Comparison of ENCODE assay signal across 14 mouse cellular contexts in genomic region chr14:29937466-29937865, GRCm38 (mm10). TPM values are rescaled to one million over a fixed set of nuclear protein-coding genes. Genes with fewer than 3 reads are reported as not detected.
A peak's percentile ranks its signal among the peaks of the same experiment; 100 is the strongest.
DNase-seq lines count a peak whose midpoint lies in the region; ATAC-seq and TF ChIP-seq lines count a peak whose summit lies in the region.
"Had no signal": no experiment of that assay in that cellular context is flagged by ENCODE, and none has a peak within 500 bp of the region (broad histone marks: within the 10 kb centered on the region; RNA-seq: fewer than 3 reads in every experiment).

No protein-coding gene starts in this region.

- DNase-seq in adrenal gland, adult (ENCODE audit: inconsistent age in 2 of 2, low spot score in 1 of 2), result peak; percentile 14 to 59
- DNase-seq in adrenal gland, adult 2 months, result no peak
- DNase-seq in heart, adult 2 months, result no peak
- DNase-seq in heart, postnatal 36 days, result no peak
- peak; percentile 53 for DNase-seq in lung, embryonic 14.5 days
- no peak for DNase-seq in lung, postnatal 36 days
- peak; percentile 40 to 62 for DNase-seq in right cerebral cortex, postnatal 10 days (ENCODE audit: low spot score in 2 of 2)
- DNase-seq in spleen, postnatal 10 days (ENCODE audit: low spot score in 2 of 2), result no peak
- DNase-seq: cerebellum, adult 9-11 months had no signal

- no peak overlapping the region for H3K27ac ChIP-seq in heart, adult 2 months
- no peak overlapping the region for H3K27ac ChIP-seq in lung, embryonic 14.5 days (ENCODE audit: low read depth)
- H3K27ac ChIP-seq: forebrain, embryonic 10.5 days; heart, embryonic 10.5 days; liver, embryonic 14.5 days had no signal

- TF ChIP-seq CTCF in heart, adult 2 months (IDR thresholded peaks at IDR 0.05), result peak; percentile 33
- peak; percentile 15; the same call in 1 of the 2 replicates for TF ChIP-seq CTCF in lung, embryonic 14.5 days (IDR thresholded peaks at IDR 0.05; ENCODE audit: low read depth)

- H3K9ac ChIP-seq in heart, adult 2 months (ENCODE audit: low read depth, low read length), result no peak overlapping the region
- no peak overlapping the region for H3K9ac ChIP-seq in lung, embryonic 14.5 days
- H3K9ac ChIP-seq: liver, embryonic 14.5 days had no signal

- TF ChIP-seq EP300 in heart, adult 2 months (IDR thresholded peaks at IDR 0.05; ENCODE audit: insufficient read depth, low read depth, low read length), result no peak

- intact Hi-C loops in heart, adult 2 months (cut with DNase I), result no loop called here
- intact Hi-C loops in heart, postnatal 36 days (cut with DNase I), result loop anchor here (1.0 kb wide), 1 partner anchor 100 kb away; no protein-coding TSS in a partner anchor

- no peaks in the 10 kb centered on the region for H3K9me3 ChIP-seq in lung, embryonic 14.5 days (ENCODE audit: low read depth, low read length)
- H3K9me3 ChIP-seq: forebrain, embryonic 10.5 days; heart, embryonic 10.5 days had no signal

- TF ChIP-seq POLR2A in heart, adult 2 months (IDR thresholded peaks at IDR 0.05; ENCODE audit: insufficient read depth, low read depth, low read length), result no peak

- no peak for ATAC-seq in lung, embryonic 14.5 days (ENCODE audit: insufficient read depth)
- ATAC-seq: inflammation-experienced regulatory T-cells, adult 6 months had no signal

- H3K4me3 ChIP-seq in heart, adult 2 months, result no peak overlapping the region
- H3K4me3 ChIP-seq in lung, embryonic 14.5 days (ENCODE audit: low read depth, low read length), result no peak overlapping the region
- H3K4me3 ChIP-seq: forebrain, embryonic 10.5 days; heart, embryonic 10.5 days; megakaryocyte, embryonic 14.5 days had no signal

- 81% methylated on average over 15 of the region's 15 CpGs for WGBS in heart, adult 2 months
- WGBS in lung, embryonic 14.5 days, result 74% methylated on average over 15 of the region's 15 CpGs

- no peaks in the 10 kb centered on the region for H3K27me3 ChIP-seq in heart, adult 2 months (ENCODE audit: control insufficient read depth, insufficient read depth, low read length)
- no peaks in the 10 kb centered on the region for H3K27me3 ChIP-seq in lung, embryonic 14.5 days (ENCODE audit: insufficient read depth, low read length)

- no peaks in the 10 kb centered on the region for H3K4me1 ChIP-seq in heart, adult 2 months (ENCODE audit: control insufficient read depth, insufficient read depth, low read length)
- H3K4me1 ChIP-seq in lung, embryonic 14.5 days (ENCODE audit: insufficient read depth), result no peaks in the 10 kb centered on the region
- H3K4me1 ChIP-seq: megakaryocyte, embryonic 14.5 days had no signal

- H3K36me3 ChIP-seq in heart, adult 2 months (ENCODE audit: control insufficient read depth, insufficient read depth, low read length), result no peaks in the 10 kb centered on the region
- no peaks in the 10 kb centered on the region for H3K36me3 ChIP-seq in lung, embryonic 14.5 days (ENCODE audit: insufficient read depth)
- H3K36me3 ChIP-seq: forebrain, embryonic 10.5 days; heart, embryonic 10.5 days had no signal

- H3K79me2 ChIP-seq in heart, adult 2 months (replicated peaks; ENCODE audit: control insufficient read depth, insufficient read depth, low read length), result no peaks in the 10 kb centered on the region

- H3K4me2 ChIP-seq in lung, embryonic 14.5 days, result no peak overlapping the region

RNA-seq across cellular contexts. Expression of gene Selenok, which starts 30.6 kb away (rescaled TPM):
- 100 to 1,000 TPM in 1 of 2 experiments, 10 to 100 TPM in 1; 78.3 to 122 TPM for total RNA-seq in adrenal gland, adult 2 months (2021)
- polyA plus RNA-seq in adrenal gland, adult 2 months (2012; rRNA removed), result 3.8 and 5.5 TPM in 2 replicates
- total RNA-seq in heart, adult 2 months (2021), result 10 to 100 TPM; 83.7 to 95.6 TPM
- polyA plus RNA-seq in heart, adult 2 months (2012; rRNA removed), result 52.5 and 75.9 TPM in 2 replicates
- total RNA-seq in heart, postnatal 36 days (2021), result 10 to 100 TPM; 81.1 to 91.9 TPM
- 189 and 209 TPM in 2 replicates for polyA plus RNA-seq in lung, embryonic 14.5 days (2014; fragmentation: Nextera tagmentation; extraction: Ambion mirVana)

RNA-seq across cellular contexts. Expression of gene Actr8, which starts 40.7 kb away (rescaled TPM):
- total RNA-seq in adrenal gland, adult 2 months (2021), result 10 to 100 TPM; 55.7 to 57.0 TPM
- 10.6 and 10.9 TPM in 2 replicates for polyA plus RNA-seq in adrenal gland, adult 2 months (2012; rRNA removed)
- total RNA-seq in heart, adult 2 months (2021), result 10 to 100 TPM; 36.8 to 39.9 TPM
- 14.5 and 22.4 TPM in 2 replicates for polyA plus RNA-seq in heart, adult 2 months (2012; rRNA removed)
- 10 to 100 TPM; 39.9 to 42.2 TPM for total RNA-seq in heart, postnatal 36 days (2021)
- polyA plus RNA-seq in lung, embryonic 14.5 days (2014; fragmentation: Nextera tagmentation; extraction: Ambion mirVana), result 56.6 and 59.4 TPM in 2 replicates

Comparison
In these comparisons a context has a peak if more than half of its experiments do, and no peak if none do; other contexts are left out.
1. DNase-seq: peak in adrenal gland, adult (2 of 2), lung, embryonic 14.5 days (single experiment) and right cerebral cortex, postnatal 10 days (2 of 2); none in adrenal gland, adult 2 months (single experiment), heart, adult 2 months (0 of 2), heart, postnatal 36 days (0 of 2), lung, postnatal 36 days (single experiment) and spleen, postnatal 10 days (0 of 2).